Mouse (Mus musculus): ENCODE measurements around the gene Hipk2.

Hipk2 gene

DNA sequence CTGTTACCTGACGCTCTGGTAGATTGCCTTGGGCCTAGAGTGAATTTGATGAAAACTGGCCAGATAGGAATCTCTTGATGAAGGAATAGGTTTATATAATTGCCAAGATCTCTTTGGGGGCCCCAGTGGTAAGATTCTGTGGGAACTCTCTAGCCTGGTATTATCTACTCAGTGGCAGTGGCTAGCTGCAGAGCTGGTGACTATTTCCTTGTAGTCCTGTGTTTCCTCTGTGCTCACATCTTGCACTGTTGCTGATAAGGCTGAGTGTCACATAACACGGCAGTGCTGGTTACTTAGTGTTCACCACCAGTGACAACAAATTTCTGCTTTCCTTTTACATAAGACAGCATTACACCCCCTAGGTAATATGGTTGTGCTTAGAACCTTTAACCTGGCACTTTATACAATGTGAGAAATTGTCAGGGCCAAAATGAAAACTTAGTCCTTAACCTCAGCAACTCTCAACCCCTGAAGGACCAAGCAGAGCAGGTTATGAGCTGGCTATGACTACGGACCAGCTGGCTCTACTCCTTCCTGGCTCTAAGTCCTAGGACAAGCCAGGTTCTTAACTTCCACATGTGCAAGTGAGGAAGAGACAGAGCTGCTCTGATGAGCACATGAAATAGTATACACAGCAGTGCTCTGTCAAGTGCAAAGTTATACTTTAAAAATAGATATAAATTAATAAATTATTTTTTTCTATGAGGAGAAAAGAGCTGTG, 80.7 kb downstream of the Hipk2 start:
- no peak for DNase-seq (ENCODE audit: low read depth, low spot score)

DNA sequence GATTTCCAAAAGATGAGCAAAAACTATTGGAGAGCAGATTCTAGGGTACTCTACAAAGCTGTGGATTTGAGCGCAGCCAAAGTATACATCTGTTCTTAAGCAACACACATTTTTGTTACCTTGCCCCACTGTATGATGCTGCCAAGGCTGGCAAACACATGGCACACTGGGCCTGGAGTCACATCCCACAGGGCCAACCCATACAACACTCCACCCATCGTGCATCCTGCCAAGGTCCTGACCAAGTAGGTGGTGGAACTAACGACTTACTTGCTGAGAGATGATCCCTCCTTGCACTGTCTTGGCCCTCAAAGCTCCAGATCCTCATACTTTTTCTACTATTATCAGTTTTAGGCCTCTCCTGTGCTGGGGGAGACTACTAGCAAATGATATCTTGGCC, 83.0 kb downstream of the Hipk2 start:
- no peak for DNase-seq (ENCODE audit: low read depth, low spot score)

DNA sequence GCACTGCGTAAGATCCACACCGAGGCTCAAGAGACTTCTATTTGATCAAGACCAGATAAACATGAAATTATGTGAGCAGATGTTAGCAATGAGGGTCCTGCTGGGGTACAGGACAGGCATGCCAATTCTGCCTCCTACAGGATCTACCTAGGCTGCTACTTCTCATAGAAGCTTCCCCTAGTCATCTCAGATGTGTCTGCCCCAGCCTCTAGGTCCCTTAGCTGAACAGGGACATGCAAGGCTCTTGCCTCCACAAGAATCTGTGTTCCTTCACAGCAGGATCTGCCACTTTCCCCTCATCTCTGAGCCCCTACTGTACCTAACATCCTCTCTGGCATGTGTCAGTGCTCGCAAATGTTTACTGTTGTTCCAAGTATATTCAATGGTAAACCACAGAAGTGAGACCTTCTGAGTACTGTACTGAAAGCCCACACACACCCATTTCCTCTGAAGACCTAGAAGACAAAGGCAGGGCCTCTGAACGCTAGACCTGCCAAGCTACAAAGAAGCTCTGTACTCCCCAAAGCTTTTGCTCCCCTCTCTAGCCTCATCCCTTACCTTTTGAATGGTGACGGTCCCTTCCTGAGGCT, 86.6 kb downstream of the Hipk2 start:
- DNase-seq (ENCODE audit: low read depth, low spot score) = no peak

DNA sequence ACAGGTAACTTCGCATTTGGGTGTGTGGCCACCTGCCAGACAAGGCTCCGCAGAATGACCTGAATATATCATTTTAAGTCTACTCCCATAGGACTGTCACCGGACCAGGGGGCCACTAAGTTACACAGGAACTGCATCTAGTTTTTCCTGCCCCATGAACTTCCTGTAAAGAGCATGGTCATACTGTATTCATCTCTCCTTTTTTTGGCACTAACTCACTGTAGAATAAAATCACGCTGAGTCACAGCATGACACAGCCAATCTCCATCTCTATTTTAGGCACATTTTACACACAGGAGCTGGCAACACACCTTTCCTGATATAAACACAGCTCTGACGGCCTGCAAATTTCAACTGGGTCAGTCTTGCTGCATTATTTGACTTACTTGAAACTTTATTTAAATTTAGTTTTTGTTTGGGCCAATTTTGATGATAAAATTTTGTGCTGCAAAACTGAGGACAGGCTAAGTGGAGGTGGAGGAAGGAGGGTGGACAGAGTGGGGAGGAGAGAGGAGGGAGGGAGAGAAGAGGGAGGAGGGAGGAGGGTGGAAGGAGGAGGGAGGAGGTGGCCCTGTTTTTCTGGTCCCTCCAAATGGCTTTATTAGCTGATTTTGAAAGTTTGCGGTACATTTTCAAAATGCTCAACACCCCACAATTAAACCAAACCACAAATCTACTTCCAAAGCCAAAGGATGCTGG, 88.0 kb downstream of the Hipk2 start:
- DNase-seq (ENCODE audit: low read depth, low spot score) = peak; percentile 79

DNA sequence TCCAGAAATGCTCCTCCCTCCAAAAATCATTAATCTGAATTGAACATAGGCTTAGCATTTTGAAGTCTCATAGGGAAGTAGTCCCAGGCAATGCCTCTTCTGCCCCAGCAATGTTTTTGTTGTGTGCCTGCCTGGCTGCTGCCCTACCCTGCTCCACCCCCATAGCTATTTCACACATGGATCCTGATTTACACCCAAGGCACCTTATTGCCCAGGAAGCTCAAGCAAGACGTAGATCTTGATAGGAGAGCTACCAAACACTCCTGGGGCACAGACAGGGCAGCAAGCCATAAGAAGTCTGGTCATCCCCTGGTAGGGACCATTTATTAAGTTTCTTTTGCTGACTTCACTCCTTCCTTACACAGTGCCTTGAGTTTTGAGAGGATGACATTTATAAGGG, 88.8 kb downstream of the Hipk2 start:
- DNase-seq (ENCODE audit: low read depth, low spot score) = no peak

DNA sequence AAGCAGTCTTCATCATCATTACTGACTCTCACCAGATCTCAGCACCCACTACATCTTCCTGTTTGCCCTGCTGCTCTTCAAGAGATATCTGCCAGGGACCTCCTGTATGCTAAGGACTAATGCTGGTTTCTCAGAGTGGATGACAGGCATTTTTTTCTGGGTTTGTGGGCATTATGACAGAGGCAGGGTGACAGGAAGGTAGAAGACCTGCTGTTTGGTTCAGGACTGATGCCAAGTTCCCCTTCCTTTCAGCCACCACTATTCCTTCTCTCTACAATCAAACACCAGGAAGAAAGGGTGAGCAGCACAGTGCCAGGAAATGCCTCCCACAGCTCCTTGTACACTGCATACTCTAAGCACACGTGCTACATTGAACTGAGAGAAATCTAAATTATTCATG, 90.2 kb downstream of the Hipk2 start:
- DNase-seq (ENCODE audit: low read depth, low spot score) = peak; percentile 68

DNA sequence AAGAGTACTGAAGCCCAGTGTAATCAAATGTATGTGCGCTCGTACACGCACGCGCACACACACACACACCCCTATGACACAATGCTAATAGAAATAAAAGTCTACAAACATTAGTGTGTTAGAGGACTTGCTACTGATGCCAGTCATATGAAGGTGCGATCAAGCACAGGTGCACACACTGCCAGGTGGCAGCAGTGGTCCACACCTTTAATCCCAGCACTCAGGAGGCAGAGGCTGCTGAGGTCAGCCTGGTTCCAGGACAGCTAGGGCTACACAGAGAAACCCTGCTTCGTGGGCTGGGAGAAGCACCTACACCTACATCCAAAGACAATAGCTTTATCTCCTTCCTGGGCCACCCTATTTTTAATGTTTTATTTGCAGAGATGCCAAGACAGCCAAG, 96.6 kb downstream of the Hipk2 start:
- DNase-seq (ENCODE audit: low read depth, low spot score) = no peak

DNA sequence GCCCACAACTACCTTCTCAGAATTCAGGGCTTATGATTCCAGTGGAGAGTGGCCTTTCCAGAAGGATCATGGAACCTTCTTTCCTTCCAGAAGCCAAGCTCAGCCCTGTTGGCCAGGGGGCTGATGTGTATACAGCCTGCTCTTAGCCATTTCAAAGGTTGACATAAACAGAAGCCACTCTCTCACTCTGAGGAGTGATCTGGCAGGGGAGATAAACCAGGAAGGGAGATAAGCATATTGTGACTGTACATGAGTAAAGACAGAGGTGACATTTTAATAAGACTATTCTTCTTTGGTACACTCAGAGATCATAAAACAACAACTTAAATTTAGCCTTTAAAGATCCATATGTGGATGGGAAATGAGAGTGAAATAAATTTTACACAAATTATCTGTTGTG, 97.1 kb downstream of the Hipk2 start:
- no peak for DNase-seq (ENCODE audit: low read depth, low spot score)

DNA sequence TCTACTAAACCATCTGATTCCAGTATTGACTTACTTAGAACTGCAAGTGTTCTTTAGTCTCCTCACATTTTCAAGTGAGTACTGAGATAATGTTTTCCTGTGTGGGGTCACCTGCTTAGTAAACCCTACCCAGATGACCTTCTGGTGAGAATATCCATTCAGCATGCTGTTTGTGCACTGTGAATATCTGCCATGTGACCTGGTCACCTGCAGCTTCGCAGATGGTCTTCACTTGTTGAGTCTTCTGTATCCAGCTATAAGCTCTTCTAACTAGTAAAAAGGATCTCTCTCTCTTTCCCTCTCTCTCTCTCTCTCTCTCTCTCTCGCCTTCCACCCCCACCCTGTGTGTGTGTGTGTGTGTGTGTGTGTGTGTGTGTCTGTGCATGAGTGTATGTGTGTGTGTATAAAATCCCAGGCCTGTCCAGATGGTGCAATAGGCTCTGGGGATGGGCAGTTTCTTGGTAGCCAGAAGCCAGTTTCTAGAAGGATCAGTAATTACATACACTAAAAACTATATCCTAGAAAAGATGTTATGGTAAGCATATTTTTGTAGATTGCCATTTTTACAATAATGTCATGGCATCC, 99.9 kb downstream of the Hipk2 start:
- DNase-seq (ENCODE audit: low read depth, low spot score) = peak; percentile 67

DNA sequence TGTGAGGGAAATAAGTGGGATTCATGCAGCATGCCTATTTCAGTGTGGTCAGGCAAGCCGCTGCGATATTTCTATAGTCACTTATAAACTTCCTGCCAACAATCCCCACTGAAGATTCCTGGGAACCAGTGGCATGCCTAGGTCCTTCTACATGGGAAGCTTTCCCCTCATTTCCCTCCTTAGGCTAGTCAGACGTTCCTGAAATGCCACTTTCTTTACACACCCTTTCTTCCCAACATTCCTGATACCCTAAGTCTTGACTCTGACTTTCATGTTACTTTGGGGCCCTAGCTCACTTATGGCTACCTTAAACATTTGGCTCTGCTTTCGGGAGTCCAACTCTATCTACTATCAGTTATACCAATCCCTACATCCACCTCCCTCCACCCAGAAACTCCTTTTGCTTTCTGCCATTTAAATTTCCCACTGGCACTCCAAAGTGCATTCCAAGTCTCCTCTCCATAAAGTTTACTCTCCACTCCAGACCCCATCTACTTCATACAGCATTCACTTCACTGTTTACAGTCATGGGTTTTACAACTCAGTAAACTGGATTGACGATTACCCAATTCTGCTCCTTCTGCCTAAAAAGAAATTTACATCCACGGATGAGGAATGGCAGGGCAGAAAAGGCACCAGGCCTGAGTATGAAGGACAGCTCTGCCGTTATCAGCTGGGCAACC, 103.0 kb downstream of the Hipk2 start:
- no peak for DNase-seq (ENCODE audit: low read depth, low spot score)

DNA sequence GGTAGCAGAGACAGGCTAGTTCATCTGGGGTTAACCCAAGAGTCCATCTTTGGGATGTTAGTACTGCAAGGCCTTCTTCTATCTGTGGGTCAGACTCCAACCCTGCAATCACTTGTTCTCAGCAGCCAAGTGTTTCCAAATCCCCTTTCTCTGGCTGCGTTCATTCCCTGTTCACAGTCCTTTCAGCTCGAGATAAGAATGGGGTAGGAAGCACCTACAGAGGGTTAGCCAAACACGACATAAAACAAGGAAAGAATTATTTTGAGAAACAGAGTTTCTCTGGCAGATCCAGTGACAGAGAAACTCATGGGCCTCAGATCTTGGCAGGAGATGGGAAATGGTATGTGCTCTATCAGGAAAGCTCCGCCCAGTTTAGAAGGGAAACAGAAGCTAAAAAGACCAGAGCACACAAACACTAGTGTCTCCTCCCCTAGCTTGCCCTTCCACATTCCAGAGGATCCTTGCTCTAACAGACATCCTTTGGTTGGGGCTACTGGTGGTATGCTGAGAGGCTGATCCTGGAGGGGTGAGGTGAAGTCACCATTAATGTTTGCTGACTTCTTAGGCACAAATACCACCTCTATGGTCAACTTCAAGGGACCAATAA, 104.8 kb downstream of the Hipk2 start:
- no peak for DNase-seq (ENCODE audit: low read depth, low spot score)

DNA sequence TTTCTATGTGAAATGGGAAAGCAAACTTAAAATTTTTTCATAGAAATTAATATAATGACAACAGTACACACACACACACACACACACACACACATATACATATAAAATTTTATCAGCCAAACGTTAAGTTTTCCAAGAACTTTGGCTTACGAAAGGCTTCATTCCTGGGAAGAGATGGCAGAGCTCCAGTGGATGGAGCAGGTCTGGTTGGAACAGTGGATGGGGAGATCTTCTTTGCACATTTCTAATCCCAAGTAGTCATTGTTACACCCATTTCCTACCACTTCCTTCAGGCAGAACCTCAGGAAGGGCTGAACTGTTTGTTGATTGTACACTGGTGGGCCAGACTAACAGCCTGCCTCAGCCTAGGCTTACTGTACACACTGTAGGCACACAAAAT, 106.3 kb downstream of the Hipk2 start:
- DNase-seq (ENCODE audit: low read depth, low spot score) = no peak

DNA sequence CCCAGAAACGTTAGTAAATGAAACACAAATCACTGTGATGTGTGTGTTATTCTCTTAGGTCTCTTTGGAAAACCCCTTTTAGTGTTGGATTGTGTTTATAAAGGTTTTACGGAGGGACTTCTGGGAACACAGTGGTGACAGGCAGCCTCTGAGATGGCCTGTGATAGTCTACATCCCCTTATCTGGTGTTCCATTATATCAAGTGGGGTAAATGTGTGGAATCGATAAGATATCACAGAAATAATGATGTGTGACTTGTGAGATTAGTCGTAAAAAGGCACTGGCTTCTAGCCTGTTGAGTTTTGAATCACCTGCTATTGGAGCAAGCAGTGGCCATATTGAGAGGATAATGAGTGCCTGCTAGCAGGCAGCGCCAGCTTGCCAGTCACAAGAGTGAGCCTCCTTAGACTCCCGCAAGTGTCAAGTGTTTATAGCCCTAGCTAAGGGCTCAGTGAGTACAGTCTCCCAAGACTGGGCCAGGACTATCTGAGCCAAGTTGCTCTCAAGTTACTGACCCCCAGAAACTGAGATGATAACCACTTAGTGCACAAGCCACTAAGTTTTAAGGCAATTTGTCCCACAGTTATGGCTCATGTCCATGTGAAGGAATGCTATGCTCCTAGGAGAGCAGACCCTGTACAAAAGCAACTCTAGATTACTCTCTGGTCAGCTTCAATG, 113.2 kb downstream of the Hipk2 start:
- no peak for DNase-seq (ENCODE audit: low read depth, low spot score)

DNA sequence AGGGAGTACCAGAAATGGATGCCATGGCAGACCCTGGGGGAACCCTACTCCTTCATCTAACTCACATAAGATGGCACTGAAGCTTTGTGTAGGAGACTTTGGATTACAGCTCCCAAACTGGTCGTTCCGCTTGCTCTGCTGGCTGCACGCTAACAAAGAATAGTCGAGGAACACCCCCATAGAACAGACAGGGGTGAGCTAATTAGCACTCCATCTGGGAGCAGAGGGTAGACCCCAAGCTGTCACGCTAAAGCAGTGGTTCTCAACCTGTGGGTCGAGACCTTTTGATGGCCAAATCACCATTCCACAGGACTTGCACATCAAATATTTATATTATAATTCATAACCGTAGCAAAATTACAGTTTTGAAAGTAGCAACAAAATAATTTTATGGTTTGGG, 114.0 kb downstream of the Hipk2 start:
- no peak for DNase-seq (ENCODE audit: low read depth, low spot score)

DNA sequence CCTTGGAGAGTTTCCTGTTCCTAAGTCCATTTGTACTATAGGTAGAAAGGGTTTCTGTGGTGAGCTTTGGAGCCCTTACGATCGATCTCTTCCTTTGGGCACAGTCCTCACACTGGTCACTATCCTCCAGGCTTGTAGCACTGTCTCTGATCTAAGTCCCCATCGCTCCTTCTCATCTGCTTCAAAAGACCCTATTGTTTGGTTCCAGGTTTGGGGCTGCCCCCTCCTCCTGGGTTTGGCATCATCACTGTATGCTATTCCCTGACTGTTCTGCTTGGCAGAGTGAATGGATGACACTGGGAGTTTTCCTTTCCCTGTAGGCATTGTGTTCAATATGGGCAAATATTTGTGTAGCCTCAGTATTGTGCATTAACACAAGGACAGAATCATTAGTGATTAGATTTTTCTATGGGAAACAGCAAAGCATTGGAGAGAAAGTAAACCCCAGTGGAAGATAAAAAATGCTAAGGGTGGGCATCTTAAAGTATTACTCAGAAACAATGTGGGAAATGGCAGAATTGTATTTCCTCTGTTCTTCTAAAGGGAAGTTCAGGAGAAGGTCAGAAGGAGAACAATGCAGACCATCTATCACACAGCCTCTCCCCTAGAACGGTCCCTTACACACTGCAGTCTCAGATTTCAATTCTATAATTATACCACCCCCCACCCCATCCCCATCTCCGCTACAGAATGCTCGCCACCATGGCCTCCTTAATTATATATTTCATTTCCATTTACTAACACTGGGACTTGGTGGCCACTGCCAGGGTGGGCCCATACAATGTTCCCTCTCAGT, 114.9 kb downstream of the Hipk2 start:
- peak; percentile 71 for DNase-seq (ENCODE audit: low read depth, low spot score)

DNA sequence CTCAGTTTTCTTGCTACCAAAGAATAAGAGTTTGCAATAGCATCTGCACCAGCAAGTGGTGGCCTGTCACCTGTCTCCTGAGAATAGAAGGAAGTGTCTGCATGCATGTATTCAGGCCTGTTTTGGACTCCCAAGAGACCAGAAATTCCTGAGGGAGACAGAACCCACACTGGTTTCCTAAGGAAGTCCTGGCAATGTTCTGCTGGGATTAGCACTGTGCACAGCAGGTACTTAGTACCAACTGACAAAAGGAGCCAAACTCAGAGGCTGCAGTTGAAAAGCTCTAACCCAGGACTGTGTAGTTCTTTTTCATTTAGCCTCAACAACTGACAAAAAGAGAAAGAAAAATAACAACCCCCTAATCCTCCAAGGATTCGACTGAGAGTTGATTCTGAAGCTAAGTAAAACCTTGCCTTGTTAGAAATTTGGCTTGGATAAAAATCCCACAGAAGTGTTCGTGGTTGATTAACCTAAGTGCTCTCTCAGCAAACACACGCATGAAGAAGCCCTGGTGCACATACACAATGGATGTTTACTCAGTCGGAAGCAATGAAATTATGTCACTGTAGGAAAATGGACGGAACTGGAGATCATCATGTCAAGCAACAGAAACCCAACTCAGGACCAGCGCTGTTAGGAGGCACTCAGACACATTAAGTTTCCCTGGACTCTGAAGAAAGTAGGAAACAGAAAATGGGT, 115.9 kb downstream of the Hipk2 start:
- DNase-seq (ENCODE audit: low read depth, low spot score) = peak; percentile 16

DNA sequence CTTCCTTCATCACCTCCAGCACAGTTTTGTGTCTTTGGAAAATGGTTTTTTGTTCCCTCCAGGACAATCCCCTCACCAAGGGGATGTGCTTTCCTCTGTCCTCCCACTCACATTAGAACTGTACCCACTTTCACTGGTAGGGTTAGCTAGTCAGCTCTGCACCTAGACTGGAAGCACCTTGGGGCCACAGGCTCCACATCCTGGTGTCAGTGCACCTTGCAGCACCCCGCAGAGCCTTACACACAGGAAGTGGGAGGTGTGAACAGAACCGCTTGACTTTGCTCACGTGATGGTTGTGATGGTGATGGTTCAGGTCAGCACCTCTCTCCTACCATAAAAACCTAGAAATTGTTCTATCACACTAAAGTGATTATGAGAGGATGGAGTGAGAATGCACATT, 116.8 kb downstream of the Hipk2 start:
- no peak for DNase-seq (ENCODE audit: low read depth, low spot score)

DNA sequence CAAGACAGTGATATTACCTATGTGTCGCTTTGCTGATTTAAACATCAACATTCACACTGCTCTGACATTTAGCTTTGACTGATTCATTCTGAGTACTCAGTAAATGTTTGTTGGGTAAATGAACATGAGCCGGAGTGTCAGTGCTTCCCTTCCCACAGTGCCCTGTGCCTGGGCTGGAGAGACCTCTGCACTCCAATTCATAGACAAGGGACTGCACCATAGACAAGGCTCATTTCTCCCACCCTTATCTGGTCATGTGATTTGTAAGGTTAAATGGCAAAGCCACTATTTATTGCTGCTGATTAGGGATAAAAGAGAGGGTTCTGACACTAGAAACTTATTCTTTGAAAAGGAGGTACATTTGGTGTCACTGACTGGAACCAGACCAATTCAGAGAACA, 118.4 kb downstream of the Hipk2 start:
- DNase-seq (ENCODE audit: low read depth, low spot score) = no peak

DNA sequence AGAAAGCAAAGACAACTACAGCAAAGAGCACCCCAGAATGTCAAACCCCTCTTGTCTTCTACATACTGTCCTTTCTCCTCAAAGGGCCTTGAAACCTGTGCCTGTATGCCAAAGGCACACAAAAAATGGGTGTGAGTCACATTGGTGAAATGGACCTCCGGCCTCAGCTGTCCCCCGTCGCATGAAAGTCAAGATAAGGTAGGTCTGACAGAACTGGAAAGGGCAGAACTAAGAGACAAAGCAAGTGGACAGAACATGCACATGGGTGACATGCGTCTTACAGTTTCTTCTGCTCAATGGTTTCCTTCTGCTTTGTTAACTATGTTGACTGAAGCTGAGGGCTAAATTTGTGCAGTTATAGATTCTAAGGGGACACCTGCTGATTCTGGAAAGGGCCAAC, 119.0 kb downstream of the Hipk2 start:
- DNase-seq (ENCODE audit: low read depth, low spot score) = no peak

DNA sequence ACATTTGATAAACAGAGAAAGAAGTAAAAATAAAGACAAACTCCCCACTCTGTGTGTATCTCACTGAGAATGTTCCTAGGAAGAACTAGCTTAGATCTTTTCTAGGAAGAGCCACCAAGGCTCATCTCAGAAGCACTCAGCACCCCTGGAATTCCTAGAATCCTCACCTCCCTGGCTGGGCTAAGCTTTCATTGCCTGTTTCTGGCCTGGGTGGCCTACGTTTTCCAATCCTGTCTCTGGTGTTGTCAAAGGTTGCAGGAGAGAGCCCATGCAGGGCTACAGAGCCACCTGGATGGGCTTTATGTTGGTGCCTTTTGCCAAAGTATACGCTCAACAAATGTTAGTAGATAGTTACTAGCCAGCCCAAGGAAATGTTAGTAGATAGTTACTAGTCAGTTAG, 120.0 kb downstream of the Hipk2 start:
- DNase-seq (ENCODE audit: low read depth, low spot score) = no peak

Measured in brain, adult 2 months (tissue).